Mouse (Mus musculus) liver, embryonic 14.5 days (tissue): Measurements from ENCODE around the gene Theg.

ENCODE experiments used
- CTCF ChIP-seq: IDR thresholded peaks from 2 replicates; pipeline ENCODE4 v1.5.1; 2016; ENCODE audit warnings: antibody characterized with exemption, low read depth, control low read depth
- EP300 ChIP-seq: IDR thresholded peaks from 2 replicates; pipeline ENCODE4 v1.6.1; 2016; ENCODE audit warnings: antibody characterized with exemption, low read depth

GRCm38 (mm10) chr10:79531593-79531992 lies 55.5 kb downstream of the Theg start:
- TF ChIP-seq CTCF, result no peak
- TF ChIP-seq EP300, result no peak
